Mouse (Mus musculus): ENCODE results near the gene Onecut3.

Gene Onecut3

DNA sequence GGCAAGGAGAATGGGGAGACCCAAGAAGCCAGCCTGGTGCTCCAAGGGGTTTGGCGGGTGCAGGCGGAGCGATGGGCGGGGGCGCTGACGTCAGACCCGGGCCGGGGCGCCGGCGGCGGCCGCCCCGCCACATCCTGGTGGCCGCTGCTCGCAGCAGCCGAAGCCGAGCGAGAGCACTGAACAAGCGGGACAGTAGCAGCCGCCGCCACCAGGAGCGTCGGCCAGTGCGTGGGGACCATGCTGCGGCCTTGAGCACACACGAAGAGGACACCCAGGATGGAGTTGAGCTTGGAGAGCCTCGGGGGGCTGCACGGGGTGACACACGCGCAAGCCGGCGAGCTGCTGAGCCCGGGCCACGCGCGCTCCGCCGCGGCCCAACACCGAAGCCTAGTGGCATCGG lies at the start of gene Onecut3:
TSS of gene Onecut3 (plus strand) at position 104 of the 400 bp plus-strand sequence.
- no peak for DNase-seq (ENCODE audit: low spot score)

DNA sequence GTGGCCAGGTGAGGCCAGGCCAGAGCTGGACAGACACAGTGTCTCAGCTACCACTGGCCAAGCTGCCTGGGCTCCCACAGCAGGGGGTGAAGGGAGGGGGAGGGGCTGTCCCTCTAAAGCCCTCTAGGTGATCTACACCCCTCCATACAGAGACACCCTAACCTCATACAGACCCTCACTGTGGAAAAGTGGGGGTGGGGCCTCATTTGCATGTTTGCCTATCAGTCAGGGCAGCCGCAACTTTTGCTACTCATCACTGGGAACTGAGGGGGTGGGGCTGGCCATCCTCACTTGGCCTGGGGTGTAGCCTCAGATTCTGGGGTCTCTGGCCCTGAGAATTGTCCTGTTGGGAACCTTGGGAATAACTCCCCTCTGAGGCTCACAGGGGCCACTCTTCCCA lies 49.6 kb upstream of the Onecut3 start:
- no peak for DNase-seq (ENCODE audit: low spot score)

DNA sequence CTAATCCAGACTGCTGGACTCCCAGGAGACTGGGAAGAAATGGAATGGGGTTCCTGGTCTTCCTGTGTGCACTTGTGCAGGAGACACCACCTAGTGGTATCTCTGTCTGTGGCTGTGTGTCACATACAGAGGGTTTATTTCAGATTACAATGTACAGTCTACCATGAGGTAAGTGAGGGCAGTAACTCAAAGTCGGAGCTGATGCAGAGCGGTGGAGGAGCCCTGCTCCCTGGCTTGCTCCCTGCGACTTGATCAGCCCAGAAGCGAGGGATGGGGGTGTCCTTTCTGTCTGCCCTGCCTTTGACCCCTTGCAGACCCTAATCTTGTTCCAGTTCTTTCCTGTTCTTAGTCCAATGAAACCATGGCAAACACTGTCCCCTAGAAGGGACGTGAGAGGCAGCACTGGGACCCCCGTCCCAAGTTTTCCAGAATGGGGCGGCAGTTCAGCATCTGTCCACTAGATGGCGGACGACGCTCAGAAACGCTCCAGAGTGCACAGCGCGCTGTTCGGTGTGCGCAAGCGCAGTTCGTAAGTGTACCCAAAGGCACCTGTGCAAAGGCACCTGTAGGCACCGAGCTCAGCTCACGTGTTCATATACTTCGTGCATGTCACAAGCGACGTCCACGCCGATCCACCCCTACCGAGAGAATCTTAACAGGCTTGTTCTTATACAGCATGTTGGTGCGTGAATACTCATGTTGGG lies 48.6 kb upstream of the Onecut3 start:
- no peak for DNase-seq (ENCODE audit: low spot score)

DNA sequence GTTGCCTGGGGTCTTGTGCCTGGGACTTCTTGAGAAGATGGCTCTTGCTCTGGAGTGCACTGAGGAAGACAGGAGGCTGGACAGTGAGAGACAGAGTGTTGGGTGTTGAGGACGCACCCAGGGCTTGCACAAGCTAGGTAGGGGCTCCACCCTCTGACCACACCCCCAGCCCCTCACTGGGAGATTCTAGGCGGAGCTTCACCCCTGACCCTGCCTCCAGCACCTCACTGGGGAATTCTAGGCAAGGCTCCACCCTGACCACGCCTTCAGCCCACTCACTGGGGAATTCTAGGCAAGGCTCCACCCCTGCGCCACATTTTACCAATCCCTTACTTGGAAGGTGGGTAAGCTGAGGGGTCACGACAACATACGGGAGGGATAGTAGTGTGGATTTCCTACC lies 44.0 kb upstream of the Onecut3 start:
- no peak for DNase-seq (ENCODE audit: low spot score)

DNA sequence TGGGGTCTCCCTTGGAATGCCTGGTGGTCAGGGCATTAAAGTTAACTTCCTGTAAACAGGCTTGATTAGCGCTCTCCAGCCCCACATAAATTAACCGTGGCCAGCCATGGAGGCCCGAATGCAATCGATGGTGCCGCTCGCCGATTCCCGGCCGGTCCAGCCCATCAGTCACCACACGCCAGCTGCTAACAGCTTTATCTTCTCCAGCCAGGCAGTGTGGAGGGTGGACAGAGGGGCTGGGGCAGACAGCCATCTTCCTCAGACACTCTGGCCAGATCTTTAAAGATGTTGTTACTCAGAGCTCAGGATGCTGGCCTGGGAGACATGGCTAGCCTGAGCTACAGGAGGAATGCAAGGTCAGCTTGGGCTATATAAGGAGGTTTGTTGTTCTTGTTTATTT lies 41.0 kb upstream of the Onecut3 start:
- no peak for DNase-seq (ENCODE audit: low spot score)

DNA sequence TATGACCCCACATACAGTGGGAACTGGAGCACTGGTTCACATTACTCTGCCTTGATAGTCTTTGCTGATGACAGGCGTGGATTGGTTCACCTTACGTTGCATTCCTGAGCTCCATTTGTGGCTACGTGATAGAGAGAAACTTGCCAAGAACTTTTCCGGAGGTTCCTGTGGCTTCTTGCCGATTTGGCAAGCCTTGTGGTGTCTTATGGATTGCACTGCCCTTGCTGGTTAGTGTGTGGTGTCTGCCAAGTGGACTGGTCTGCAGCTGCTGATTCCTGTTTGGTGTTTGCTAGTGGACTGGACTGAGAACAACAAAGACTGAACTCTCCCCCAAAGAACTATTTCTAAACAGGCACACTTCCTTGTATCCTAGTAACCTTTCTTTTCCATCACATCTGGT lies 39.9 kb upstream of the Onecut3 start:
- DNase-seq (ENCODE audit: low spot score): no peak

DNA sequence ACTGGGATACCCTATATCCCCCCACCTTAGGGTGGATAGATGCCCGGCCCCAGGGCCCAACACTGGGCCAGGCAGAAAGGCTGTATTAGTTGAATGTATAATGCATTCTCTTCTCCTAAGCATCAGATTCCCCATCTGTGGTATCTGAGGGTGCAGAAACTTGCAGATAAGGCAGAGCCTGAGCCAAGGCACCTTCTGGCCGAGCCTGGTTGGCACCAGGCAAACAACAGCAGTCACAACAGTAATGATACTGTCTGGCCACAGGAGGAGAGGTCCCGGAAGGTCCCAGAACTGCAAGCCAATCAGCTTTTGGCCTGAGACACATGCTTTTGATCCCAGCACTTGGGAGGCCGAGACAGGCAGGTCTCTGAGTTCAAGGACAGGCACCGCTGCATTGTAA lies 38.9 kb upstream of the Onecut3 start:
- no peak for DNase-seq (ENCODE audit: low spot score)

DNA sequence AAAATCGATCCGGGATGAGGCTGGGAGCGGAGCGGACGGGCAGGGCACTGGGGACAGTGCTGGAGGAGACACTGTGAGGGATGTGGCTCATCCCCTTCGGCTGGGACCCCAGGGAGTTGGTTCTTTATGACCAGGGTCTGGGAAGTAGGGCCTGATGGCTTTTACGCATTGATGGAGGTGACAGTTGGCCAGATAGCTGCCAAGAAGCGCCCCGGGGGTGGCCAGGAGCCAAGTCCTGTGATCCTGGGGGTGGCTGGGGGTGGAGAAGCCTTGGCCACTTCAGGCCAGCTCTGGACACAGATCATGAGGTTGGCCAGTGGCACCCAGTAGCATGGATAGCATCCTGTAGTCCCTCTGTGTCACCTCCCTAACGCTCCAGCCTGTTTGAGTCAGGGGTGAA lies 35.4 kb upstream of the Onecut3 start:
- DNase-seq (ENCODE audit: low spot score): no peak

DNA sequence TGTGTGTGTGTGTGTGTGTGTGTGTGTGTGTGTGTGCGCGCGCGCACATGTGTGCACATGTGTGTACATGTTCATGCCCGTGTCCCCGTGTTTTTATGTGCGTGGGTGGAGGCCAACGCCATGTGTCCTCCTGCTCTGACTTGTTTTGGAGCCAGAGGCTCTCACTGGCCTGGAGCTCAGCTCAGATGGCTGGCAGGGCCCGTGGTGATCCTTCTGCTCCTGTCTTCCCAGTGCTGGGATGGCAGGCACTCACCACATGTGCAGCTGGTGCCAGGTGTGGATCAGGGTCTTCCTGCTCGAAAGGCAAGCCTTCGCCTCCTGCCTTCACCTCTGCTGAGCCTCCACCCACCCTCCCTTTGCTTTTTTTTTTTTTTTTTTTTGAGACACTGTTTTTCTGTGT lies 35.0 kb upstream of the Onecut3 start:
- DNase-seq (ENCODE audit: low spot score): no peak

DNA sequence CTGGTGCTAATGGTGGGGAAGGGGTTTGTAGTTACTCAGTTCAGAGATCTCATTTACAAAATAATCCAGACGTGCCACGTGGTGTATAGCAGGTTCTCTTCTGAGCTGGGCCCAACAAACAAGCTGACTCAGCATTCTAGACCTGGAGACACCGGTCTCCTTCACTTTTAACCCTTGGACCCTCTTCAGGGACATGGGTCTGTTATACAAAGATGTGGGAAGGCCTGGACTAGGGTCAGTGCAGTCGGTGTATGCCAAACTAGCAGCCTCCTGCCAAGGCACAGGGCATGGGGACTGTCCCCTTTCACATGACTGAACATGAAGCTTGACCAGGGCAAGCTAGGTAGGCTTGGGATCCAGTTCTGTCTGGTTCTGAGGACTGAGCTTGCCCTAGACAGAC lies 34.3 kb upstream of the Onecut3 start:
- no peak for DNase-seq (ENCODE audit: low spot score)

DNA sequence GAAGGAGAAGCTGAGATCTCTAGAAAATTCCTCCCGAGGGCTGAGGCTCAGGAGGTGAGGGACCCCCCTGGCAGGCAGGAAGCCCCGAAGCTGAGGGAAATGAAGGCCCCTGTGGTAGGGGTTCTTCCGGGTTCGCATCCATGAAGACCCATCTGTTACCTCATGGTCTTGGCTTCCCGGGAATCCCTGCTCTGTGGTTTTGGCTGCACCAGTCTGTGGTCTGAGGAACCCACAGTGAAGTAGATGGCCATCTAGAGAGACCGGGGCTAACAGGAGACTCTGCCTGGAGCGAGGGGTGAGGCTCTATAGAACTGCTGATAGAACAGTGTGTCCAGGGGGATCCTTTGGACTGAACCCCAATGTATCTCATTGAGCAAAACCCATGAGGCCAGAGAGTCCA lies 33.3 kb upstream of the Onecut3 start:
- DNase-seq (ENCODE audit: low spot score): no peak

DNA sequence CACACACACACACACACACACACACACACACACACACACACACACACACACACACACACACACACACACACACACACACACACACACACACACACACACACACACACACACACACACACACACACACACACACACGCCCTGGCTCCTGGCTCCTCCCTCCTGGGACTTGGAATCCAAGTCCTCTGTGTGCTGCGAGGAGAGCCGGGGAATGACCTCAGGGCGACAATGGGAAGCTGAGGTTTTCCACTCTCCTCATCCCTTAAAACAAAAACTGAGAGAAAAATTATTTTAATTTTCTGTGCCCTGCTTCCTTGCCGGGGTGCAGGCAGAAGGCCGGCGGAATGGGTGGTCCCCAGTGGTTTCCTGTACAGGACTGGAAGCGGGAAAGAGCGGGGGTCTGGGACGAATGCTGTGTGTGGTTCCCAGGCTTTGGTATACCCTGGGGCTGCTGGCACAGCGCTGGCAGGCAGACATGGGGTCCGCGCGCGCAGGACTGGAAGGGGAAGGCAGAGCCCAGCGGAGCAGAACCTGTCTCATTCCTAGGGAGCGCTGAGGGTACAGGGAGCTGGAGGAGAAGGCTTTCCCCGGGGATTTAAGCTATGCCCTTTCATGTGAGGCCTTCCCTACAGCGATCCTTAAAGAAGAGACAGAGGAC lies 30.1 kb upstream of the Onecut3 start:
- no peak for DNase-seq (ENCODE audit: low spot score)

DNA sequence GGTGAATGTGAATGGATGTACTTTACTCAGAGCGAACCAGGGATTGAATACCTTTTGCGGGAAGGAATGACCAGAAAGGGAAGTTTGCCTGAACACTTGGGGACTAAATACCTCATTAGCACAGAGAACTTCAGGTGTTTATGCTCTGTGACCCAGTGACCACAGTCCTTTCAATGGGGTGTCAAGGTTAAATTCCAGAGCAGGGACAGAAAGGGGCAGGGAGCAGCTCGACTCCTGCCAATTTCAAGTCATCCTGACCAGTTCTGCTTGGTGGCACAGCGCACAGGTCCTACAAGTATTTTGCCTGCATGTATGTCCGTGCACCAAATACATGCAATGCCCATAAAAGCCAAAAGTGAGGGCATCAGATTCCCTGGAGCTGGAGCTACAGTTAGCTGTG lies 29.6 kb upstream of the Onecut3 start:
- no peak for DNase-seq (ENCODE audit: low spot score)

DNA sequence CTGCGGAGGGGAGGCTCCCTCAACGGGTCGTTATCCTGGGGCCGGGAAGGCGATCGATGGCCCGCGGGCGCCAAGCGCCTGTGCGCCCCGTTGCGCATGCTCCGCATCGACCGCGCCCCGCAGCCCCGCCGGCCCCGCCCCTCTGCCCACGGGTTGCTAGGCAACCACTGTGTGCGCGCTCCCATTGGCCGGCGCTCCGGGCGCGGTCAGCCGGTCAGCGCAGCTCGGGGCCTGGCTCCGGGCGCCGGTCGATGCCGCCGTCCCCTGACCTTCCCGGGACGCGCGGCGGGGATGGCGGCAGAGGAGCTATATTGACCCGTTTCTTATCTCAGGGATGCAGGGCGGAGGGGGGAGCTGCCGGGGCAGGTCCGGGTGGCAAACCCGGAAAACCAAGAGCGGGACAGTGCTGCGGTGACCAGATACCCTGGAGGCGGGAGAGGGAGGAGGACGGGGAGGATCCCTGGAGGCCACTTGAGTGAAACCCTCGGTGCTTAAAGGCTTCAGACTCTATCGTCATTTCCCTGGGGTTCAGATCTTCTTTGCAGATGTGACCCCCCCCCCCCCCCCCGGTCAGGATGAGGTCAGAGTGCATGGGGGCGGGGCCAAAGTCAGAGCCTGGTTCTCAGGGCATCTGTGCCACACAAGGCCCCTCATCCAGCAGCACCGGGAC lies 19.2 kb upstream of the Onecut3 start:
- peak; percentile 30 for DNase-seq (ENCODE audit: low spot score)

DNA sequence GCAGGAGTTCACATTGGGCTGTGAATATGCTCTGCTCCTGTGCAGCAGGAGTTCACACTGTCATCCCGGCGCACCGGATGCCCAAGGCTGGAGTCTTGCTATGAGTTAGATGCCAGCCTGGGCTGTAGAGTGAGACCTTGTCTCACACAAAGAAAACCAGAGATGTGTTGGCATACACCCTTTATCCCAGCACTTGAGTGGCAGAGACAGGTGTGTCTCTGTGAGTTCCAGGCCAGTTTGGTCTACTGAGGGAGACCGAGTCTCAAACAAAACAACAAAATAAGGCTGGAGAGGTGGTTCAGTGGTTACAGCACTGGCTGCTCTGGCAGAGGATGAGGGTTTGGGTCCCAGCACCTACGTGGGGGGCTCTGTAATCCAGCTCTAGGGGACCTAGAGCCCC lies 16.1 kb upstream of the Onecut3 start:
- no peak for DNase-seq (ENCODE audit: low spot score)

DNA sequence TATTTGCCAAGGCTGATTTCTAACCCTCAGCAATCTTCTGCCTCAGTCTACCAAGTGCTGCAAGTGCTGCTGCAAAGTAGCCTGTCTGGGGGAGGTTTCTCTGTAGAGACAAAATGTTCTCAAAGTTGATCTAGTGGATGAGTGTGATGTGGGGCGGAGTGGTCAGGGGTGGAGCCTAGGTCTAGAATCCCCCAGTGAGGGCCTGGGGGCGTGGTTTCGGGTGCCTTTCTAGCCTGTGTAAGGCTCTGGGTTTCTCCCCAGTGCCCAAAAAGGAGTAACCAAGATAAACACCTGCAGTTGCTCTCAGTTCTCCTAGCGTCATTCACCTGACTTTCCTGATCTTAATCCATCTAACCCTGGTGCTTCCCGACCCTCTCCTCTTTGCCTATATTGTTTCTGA lies 13.6 kb upstream of the Onecut3 start:
- DNase-seq (ENCODE audit: low spot score): no peak

DNA sequence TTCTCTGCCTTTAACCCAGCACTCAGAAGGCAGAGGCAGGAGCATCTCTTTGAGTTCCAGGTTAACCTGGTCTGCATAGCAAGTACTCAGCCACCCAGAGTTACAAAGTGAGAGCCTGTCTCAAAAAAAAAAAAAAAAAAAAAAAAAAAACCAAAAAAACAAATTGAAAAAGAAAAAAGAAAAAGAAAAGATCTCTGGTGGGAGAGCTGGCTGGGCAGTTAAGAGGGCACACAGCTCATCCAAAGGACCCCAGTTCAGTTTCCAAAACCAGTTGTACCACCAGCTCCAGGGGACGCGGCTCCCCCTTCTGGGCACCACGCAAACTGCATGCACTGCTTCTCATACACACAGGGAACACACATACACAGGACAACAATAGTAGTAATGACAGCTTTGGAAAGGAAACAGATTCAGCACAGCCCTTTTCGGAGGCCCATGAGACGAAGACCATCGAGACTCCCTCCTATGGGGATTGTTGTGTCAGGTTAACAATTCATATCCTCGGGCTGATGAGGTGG lies 7.7 kb upstream of the Onecut3 start:
- no peak for DNase-seq (ENCODE audit: low spot score)

DNA sequence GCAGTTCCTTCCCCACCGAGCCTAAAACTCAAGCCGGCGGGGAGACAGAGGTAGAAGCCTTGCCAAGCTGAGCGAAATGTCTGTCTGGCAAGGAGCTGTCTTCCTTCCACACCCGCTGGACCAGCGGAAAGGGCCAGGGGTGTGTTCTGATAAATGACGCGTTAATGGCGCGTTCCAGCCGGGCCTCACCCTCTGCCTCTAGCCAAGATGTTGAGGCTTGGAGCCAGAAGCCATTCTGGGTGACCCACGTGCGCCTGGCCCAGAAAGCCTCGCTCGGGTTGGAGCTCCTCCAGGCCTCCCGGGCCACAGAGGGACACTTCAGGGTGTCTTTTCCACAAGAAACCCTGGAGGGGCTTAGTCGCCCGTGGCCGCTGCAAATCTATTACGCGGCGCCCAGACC lies 4.6 kb upstream of the Onecut3 start:
- no peak for DNase-seq (ENCODE audit: low spot score)

DNA sequence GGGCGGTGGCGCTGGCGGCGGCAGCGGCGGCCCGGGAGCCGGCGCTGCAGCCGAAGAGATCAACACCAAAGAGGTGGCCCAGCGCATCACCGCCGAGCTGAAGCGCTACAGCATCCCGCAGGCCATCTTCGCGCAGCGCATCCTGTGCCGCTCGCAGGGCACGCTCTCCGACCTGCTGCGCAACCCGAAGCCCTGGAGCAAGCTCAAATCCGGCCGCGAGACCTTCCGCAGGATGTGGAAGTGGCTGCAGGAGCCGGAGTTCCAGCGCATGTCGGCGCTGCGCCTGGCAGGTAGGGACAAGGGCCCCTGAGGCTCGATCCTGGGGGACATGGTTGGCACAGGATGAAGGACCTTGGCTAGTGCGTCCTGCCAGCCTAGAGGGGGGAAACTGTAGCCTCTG lies 1.3 kb downstream of the Onecut3 start:
- DNase-seq (ENCODE audit: low spot score): no peak

DNA sequence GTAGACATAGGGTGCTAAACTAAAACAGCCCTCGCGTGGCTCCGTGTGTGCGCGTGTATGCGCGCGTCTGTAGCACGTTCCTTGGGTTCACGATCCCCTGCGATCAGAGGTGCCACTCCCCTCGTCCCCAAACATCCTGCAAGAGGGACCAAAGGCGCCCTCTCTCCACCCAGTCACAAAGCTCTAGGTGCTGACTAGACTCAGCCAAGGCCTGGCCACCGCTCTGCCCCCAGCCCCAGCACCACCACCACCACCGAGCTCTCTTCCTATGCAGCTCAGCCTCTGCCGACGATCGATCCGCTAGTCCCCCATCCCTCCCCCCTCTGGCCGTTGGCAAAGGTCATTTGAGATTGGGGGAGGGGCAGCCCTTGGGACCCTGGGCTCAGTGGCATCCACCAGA lies 1.8 kb downstream of the Onecut3 start:
- no peak for DNase-seq (ENCODE audit: low spot score)

DNA sequence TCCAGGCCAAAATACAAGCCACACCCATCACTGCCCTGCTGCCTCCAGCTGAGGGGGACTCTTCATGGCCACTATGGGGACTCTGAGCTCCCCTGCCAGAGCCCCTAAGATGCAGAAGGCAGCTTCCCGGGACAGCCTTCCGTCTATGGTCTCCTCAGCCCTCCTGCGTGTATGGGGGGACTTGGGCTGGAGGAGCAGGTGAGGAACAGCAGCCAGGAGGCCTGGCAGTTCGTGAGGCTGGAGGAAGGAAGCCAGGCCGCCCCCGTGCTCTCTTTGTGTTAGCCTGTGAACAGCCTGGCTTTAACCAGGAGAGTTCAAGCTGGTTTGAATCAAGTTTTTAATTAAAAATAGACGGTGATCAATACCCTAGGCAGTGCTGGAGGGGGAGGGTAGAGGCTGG lies 7.7 kb downstream of the Onecut3 start:
- DNase-seq (ENCODE audit: low spot score): no peak

DNA sequence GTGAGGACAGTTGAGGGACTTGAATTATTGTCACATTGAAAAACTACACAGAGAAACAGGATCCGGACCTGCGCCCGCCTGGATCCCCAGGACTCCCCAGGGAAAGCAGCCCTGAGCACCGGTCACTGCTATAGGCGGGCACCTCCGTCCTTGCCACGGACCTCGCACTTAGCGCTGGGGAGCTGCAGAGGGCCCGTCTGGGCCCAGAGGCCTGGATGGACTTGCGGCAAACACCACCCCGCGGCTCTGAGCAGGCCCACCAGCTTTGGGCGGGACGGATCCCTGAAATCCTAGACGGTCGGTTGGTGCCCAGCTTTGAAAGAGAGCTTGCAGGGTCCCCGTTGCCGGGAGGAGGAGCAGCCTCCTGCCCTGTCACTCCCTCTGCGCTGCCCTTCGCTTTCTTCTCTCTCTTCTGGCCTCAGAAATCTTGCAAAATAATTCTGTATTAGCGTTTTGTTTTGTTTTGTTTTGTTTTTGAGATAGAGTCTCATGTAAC lies 8.2 kb downstream of the Onecut3 start:
- no peak for DNase-seq (ENCODE audit: low spot score)

DNA sequence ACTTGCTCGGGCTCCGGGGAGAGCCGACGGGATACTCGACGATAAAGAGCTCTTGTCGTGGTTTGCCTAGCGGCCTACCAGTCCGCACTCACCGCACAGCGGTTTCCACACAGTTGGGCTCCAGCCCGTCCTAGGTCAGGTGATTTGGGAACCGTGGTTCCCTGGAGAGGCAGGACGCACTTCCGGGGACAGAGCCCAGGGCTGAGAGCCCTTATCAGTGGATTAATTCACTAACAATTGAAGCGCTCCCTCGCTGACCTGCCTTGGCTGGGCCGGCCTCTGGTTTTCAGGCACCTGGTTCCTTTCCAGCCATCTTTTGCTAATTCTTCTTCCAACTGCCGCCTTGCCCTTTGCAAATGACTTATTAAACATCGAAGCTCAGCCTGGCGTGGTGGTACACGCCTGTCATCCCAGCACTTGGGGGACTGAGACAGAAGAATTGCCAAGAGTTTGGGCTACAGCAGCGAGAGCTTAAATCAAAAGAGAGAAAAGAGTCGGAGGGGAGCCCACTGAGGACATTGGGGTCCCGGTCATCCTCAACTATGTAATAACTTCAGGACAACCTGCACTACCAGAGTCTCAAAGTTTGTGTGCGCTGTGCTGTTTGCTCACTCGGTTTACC lies 9.1 kb downstream of the Onecut3 start:
- no peak for DNase-seq (ENCODE audit: low spot score)

All from layer of hippocampus, adult 9-10 months (tissue).